Mouse (Mus musculus) midbrain, embryonic 14.5 days (tissue): Measurements from ENCODE around the gene Ror2. TPM values are rescaled to one million over a fixed set of nuclear protein-coding genes. Genes with fewer than 3 reads are reported as not detected.

Source experiments
- ATAC-seq: fragments of 200-750 bp; cut with Nextera tagmentation; 2 replicates; pipeline ENCODE4 v1.8.0; 2017; ENCODE audit warnings: moderate number of reproducible peaks, moderate library complexity; ENCODE audit not compliant: low FRiP score, low TSS enrichment
- DNase-seq: peaks from one replicate; pipeline ENCODE4 v3.0.0-alpha.2; 2015
- H3K27ac ChIP-seq: fragments of 300-500 bp; sonication (generic); replicated peaks from 2 replicates; pipeline ENCODE4 v1.5.1; 2014; ENCODE audit warnings: mild to moderate bottlenecking, low read depth, low read length, moderate library complexity
- H3K27me3 ChIP-seq: fragments of 300-500 bp; sonication (generic); 2 replicates; pipeline ENCODE4 v1.6.1; 2014; ENCODE audit warnings: low read length, control low read depth, mixed read lengths; ENCODE audit not compliant: control insufficient read depth, insufficient read depth
- H3K36me3 ChIP-seq: fragments of 300-500 bp; sonication (generic); 2 replicates; pipeline ENCODE4 v1.6.1; 2014; ENCODE audit warnings: low read length, control low read depth; ENCODE audit not compliant: control insufficient read depth, insufficient read depth
- H3K4me1 ChIP-seq: fragments of 300-500 bp; sonication (generic); 2 replicates; pipeline ENCODE4 v1.6.1; 2014; ENCODE audit warnings: mild to moderate bottlenecking, antibody characterized with exemption, low read length, control low read depth; ENCODE audit not compliant: control insufficient read depth, insufficient read depth
- H3K4me2 ChIP-seq: fragments of 300-500 bp; sonication (generic); 2 replicates; pipeline ENCODE4 v1.6.1; 2014; ENCODE audit warnings: mild to moderate bottlenecking, low read length, moderate library complexity
- H3K4me3 ChIP-seq: fragments of 300-500 bp; sonication (generic); replicated peaks from 2 replicates; pipeline ENCODE4 v1.5.1; 2014; ENCODE audit warnings: low read depth, low read length
- H3K9ac ChIP-seq: fragments of 300-500 bp; sonication (generic); replicated peaks from 2 replicates; pipeline ENCODE4 v1.6.1; 2014; ENCODE audit warnings: mild to moderate bottlenecking, low read length, moderate library complexity
- H3K9me3 ChIP-seq: fragments of 300-500 bp; sonication (generic); 2 replicates; pipeline ENCODE4 v1.6.1; 2016; ENCODE audit warnings: low read length, control low read depth, mixed read lengths; ENCODE audit not compliant: control insufficient read depth
- WGBS: fragments of 180-500 bp; shearing (Covaris S2); extraction: QIAGEN DNeasy Blood & Tissue Kit; methylation state at CpG from one replicate; pipeline ENCODE4 v1.1.7; 2014; 5-methylcytosine and 5-hydroxymethylcytosine counted together
- polyA plus RNA-seq: library from polyadenylated mRNA; unstranded; fragments of >200 nt; fragmentation: Nextera tagmentation; extraction: Ambion mirVana; gene quantifications from 2 replicates; pipeline ENCODE4 v1.2.1, GENCODE M21; 2014

Gene Ror2
- polyA plus RNA-seq, 1 experiment from 2014 or later = 3.2 TPM

GRCm38 (mm10) chr13:53184858-53185257 lies 101.1 kb downstream of the Ror2 start:
- H3K9ac ChIP-seq = no peak overlapping the region
- H3K4me2 ChIP-seq = no peak overlapping the region
- ATAC-seq (no peak), DNase-seq (no peak)
- no peaks in the 10 kb centered on the region for H3K4me1 ChIP-seq
- WGBS = 92% methylated on average over 1 of the region's 1 CpGs
- no peak overlapping the region for H3K27ac ChIP-seq
- no peaks in the 10 kb centered on the region for H3K36me3 ChIP-seq
- no peaks in the 10 kb centered on the region for H3K27me3 ChIP-seq
- no peaks in the 10 kb centered on the region for H3K9me3 ChIP-seq
- H3K4me3 ChIP-seq = no peak overlapping the region

- WGBS = 74% methylated on average over 5 of the region's 5 CpGs
- Histone ChIP-seq H3K36me3 (no peaks in the 10 kb centered on the region), H3K4me3 (no peak overlapping the region), H3K9me3 (no peaks in the 10 kb centered on the region), H3K4me1 (no peaks in the 10 kb centered on the region), H3K9ac (no peak overlapping the region), H3K27ac (no peak overlapping the region), H3K27me3 (no peaks in the 10 kb centered on the region), H3K4me2 (no peak overlapping the region)
- no peak for ATAC-seq
- no peak for DNase-seq
Measured at GRCm38 (mm10) chr13:53184149-53184548, 101.8 kb downstream of the Ror2 start.

- Histone ChIP-seq H3K4me2 (no peak overlapping the region), H3K9ac (0 out of 2 replicates have a peak overlapping the region, but pooled peaks have one; percentile 10), H3K9me3 (no peaks in the 10 kb centered on the region), H3K27ac (no peak overlapping the region), H3K4me3 (no peak overlapping the region), H3K4me1 (peaks cover 9% of the 10 kb centered on the region), H3K36me3 (no peaks in the 10 kb centered on the region), H3K27me3 (no peaks in the 10 kb centered on the region)
- ATAC-seq (no peak), DNase-seq (no peak)
- WGBS = 69% methylated on average over 8 of the region's 8 CpGs
Measured at GRCm38 (mm10) chr13:53183161-53183577, 102.8 kb downstream of the Ror2 start.

- Histone ChIP-seq H3K9me3 (no peaks in the 10 kb centered on the region), H3K4me1 (peaks cover 13% of the 10 kb centered on the region), H3K27me3 (no peaks in the 10 kb centered on the region), H3K4me2 (peak overlapping the region; percentile 27), H3K36me3 (no peaks in the 10 kb centered on the region), H3K4me3 (no peak overlapping the region), H3K9ac (no peak overlapping the region), H3K27ac (peak overlapping the region; percentile 60)
- ATAC-seq (no peak), DNase-seq (peak; percentile 65)
- WGBS = 3% methylated on average over 13 of the region's 13 CpGs
Measured at GRCm38 (mm10) chr13:53178594-53178993, 107.3 kb downstream of the Ror2 start.

- no peak overlapping the region for H3K9ac ChIP-seq
- no peaks in the 10 kb centered on the region for H3K27me3 ChIP-seq
- H3K27ac ChIP-seq = peak overlapping the region; percentile 32; the same call in 1 of the 2 replicates
- no peaks in the 10 kb centered on the region for H3K9me3 ChIP-seq
- ATAC-seq (no peak), DNase-seq (peak; percentile 62)
- 15% methylated on average over 4 of the region's 4 CpGs for WGBS
- peaks cover 13% of the 10 kb centered on the region for H3K4me1 ChIP-seq
- no peaks in the 10 kb centered on the region for H3K36me3 ChIP-seq
- peak overlapping the region; percentile 27 for H3K4me2 ChIP-seq
- H3K4me3 ChIP-seq = no peak overlapping the region
Measured at GRCm38 (mm10) chr13:53178171-53178570, 107.8 kb downstream of the Ror2 start.

- no peak overlapping the region for H3K27ac ChIP-seq
- peaks cover 13% of the 10 kb centered on the region for H3K4me1 ChIP-seq
- DNase-seq (no peak), ATAC-seq (no peak)
- no peak overlapping the region for H3K9ac ChIP-seq
- no peak overlapping the region for H3K4me2 ChIP-seq
- H3K4me3 ChIP-seq = no peak overlapping the region
- no peaks in the 10 kb centered on the region for H3K9me3 ChIP-seq
- H3K36me3 ChIP-seq = no peaks in the 10 kb centered on the region
- H3K27me3 ChIP-seq = no peaks in the 10 kb centered on the region
- 60% methylated on average over 7 of the region's 7 CpGs for WGBS
Measured at GRCm38 (mm10) chr13:53177424-53177718, 108.6 kb downstream of the Ror2 start.

- WGBS = 71% methylated on average over 10 of the region's 10 CpGs
- Histone ChIP-seq H3K4me3 (no peak overlapping the region), H3K4me2 (no peak overlapping the region), H3K9ac (no peak overlapping the region), H3K27me3 (no peaks in the 10 kb centered on the region), H3K9me3 (no peaks in the 10 kb centered on the region), H3K27ac (no peak overlapping the region), H3K4me1 (peaks cover 13% of the 10 kb centered on the region), H3K36me3 (no peaks in the 10 kb centered on the region)
- DNase-seq = no peak
- no peak for ATAC-seq
Measured at GRCm38 (mm10) chr13:53176695-53177423, 109.1 kb downstream of the Ror2 start.

- Histone ChIP-seq H3K27me3 (no peaks in the 10 kb centered on the region), H3K4me3 (no peak overlapping the region), H3K9me3 (no peaks in the 10 kb centered on the region), H3K4me2 (no peak overlapping the region), H3K36me3 (no peaks in the 10 kb centered on the region), H3K4me1 (peaks cover 13% of the 10 kb centered on the region), H3K9ac (no peak overlapping the region), H3K27ac (no peak overlapping the region)
- DNase-seq (no peak), ATAC-seq (no peak)
- WGBS = 81% methylated on average over 7 of the region's 7 CpGs
Measured at GRCm38 (mm10) chr13:53175041-53175440, 110.9 kb downstream of the Ror2 start.

GRCm38 (mm10) chr13:53163671-53164070 lies 122.3 kb downstream of the Ror2 start:
- Histone ChIP-seq H3K4me2 (no peak overlapping the region), H3K27ac (no peak overlapping the region), H3K27me3 (no peaks in the 10 kb centered on the region), H3K4me3 (no peak overlapping the region), H3K9me3 (no peaks in the 10 kb centered on the region), H3K36me3 (no peaks in the 10 kb centered on the region), H3K4me1 (0 out of 2 replicates have a peak, but pooled peaks cover 3% of the 10 kb centered on the region), H3K9ac (no peak overlapping the region)
- no peak for DNase-seq
- no peak for ATAC-seq
- 79% methylated on average over 10 of the region's 10 CpGs for WGBS
